Mouse (Mus musculus) urinary bladder, adult 18-20 months (tissue): ENCODE results near the gene Slc9a4.
"Not testable (repeated sequence)": the region's sequence is repeated elsewhere in the genome, so short reads cannot be mapped to it uniquely, and the experiment has no call there.

Experiments used
- DNase-seq, 2 experiments: peaks; one replicate each; pipeline ENCODE4 v3.0.0; 2022; ENCODE audit warnings: low spot score in 2 of 2, mixed read lengths in 2 of 2

Gene Slc9a4

GRCm38 (mm10) chr1:40650803-40651497 lies 71.1 kb downstream of the Slc9a4 start:
- DNase-seq, result peak in 1 of 2 experiments; percentile 21

GRCm38 (mm10) chr1:40657035-40657434 lies 77.2 kb downstream of the Slc9a4 start:
- DNase-seq, result no peak

- DNase-seq, result peak; percentile 45 to 64
Measured at GRCm38 (mm10) chr1:40657978-40658496, 78.2 kb downstream of the Slc9a4 start.

- peak in 1 of 2 experiments; percentile 11 for DNase-seq
Measured at GRCm38 (mm10) chr1:40659017-40659416, 79.1 kb downstream of the Slc9a4 start.

DNA sequence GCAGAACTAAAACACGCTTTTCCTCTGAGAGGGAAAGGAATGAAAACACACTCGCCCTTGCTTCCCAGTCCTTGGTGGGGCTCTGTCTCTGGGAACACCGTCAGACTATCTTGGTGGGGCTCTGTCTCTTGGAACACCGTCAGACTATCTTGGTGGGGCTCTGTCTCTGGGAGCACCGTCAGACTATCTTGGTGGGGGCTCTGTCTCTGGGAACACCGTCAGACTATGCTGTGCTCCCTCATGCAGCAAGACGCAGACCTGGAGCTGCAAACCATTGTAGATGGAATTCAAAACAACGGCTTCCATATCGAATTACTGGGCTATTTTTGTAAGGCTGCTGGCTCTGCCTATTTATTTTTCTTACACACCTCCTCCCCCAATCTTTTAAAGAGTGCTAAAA lies 79.6 kb downstream of the Slc9a4 start:
- DNase-seq, result no peak

DNA sequence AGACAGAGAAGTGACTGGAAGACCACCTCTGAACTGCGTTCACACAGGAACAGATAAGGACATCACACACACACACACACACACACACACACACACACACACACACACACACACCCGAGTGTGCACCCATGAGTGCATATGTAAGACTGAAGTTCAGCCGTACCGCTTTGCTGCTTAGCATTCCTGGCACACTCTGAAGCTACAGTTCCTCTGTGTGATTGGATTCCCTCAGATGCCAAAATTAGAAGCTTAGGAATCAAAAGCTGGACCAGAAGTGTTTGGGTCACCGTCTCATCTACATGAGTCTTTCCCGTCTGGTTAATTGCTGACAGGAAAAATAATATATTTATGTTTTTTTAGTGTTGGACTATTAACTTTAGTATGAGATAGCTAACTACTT lies 81.0 kb downstream of the Slc9a4 start:
- DNase-seq, result no peak

DNA sequence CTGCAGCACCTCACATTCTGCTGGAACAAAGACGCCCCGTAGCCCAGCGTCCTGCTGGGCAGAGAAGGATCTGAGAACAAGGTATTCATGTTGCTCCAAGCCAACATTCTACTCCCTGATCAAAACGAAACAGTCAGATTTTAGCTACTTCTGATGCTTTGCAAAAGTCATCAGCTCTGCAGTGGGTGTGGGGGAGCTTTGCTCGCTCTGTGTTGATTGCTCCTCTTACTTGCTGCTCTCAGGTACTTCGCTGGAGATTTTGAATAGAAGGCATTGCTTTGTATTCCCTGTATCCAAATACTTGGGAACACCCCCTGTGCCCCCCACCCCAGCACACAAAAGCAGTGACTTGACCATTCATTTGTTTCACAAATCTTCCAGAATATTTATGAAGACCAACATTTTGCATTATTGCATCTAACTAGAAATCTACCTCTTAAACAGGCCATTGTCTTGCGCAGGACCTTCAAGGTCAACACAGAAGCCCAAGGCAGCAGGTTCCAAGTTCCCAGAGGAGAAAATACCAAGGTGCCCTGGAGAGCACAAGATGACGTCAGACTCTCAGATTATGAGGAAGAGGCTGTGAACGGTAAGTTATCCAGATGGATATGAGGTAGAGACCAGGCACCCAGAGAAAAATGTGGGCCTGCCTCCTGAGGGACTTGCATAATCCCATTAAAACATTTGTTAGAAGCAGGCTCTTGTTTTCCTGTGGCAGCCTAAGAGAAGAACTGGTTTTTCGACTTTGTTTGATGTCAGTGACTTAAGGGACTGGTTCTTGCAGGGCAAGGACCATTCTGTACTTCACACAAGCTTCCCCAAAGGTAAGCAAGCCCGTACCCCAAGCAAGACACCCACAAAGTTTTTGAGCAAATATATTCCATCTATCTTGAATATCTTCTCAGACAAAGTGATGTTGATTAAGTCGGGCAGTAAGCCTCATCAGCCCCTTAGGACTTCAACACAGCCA lies 85.8 kb downstream of the Slc9a4 start:
- peak in 1 of 2 experiments; percentile 2 for DNase-seq

- not testable (repeated sequence) for DNase-seq
Measured at GRCm38 (mm10) chr1:40667442-40667841, 87.6 kb downstream of the Slc9a4 start.

- no peak for DNase-seq
Measured at GRCm38 (mm10) chr1:40670025-40670424, 90.1 kb downstream of the Slc9a4 start.

DNA sequence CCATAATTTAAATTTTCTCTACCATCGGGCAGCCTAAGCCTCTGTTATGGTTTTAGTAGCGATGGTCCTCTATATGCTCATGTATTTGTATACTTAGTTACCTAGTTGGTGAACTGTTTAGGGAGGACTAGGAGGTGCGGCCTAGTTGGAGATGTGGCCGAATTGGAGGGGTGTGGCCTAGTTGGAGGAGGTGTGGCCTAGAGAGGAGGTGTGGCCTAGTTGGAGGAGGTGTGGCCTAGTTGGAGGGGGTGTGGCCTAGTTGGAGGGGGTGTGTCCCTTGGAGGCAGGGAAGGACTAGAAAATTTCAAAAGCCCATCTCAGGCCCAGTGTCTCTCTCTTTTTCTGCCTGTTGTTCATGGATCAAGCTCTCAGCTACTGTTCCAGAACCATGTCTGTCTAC lies 91.6 kb downstream of the Slc9a4 start:
- DNase-seq, result no peak

GRCm38 (mm10) chr1:40677306-40677705 lies 97.4 kb downstream of the Slc9a4 start:
- DNase-seq, result no peak
